Mouse (Mus musculus): ENCODE measurements at regions not wholly inside any gene's neighbourhood (a gene's known extent, or its start where the extent isn't known, plus 50 kb on each side); places are given as distances from the start of the nearest gene placed in this dataset.

DNA sequence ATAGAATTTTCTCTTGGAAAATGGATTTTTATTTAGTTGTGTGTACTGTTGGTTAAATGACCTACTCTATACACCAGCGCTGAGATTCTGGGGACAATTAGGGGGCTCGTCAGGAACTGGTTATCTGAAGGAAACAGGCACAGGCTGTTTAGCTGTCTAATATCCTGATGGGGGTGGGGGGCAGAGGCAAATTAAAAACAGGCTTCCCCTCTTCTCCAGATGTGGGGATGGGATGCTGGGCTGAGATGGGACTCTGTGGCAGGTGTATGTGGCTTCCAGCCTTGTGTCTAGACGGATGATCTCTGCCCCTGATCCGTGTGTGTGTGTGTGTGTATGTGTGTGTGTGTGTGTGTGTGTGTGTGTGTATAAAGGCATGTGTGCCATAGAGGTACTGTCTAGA is 61.6 kb upstream of the 4931429L15Rik start:
- DNase-seq: no peak

DNA sequence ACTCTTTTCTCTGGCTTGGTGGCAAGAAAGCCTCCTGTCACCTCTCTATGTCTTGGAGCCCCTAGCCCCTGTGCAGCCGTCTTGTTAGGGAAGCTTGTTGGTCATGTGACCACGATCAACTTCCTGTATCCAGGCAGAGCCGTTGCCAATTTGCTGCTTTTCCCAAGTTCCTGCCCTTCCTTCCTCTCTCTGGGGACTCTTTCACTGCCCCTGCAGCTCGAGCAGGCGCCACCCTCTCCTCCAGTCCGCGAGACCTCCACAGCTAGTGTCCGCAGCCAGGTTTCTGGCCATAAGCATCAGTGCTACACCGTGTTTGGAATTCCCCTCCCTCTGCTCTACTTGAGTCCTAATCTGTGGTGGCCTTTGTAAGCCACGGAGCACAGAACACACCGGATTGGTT is 59.7 kb upstream of the 4931429L15Rik start:
- peak; percentile 10 for DNase-seq

DNA sequence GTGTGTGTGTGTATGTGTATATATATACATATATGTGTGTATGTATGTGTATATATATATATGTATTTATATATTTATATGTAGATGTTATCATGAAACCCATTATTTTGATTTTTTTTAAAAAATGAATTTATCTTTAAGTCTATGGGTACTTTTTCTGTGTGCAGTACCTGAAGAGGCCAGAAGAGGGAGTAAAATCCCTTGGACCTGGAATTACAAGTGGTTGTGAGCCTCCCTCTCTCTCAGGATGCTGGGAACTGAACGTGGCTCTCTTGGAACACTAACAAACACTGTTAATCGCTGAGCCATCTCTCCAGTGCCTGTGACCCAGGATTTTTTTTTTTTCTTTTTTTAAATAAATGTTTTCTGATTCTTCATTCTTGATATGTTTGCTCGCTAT is 58.6 kb upstream of the 4931429L15Rik start:
- no peak for DNase-seq
